Mouse (Mus musculus) left cerebral cortex, adult 9 months (tissue): ENCODE measurements around the gene Prkar1b.

Experiments
- DNase-seq, 2 experiments: peaks; one replicate each; pipeline ENCODE4 v3.0.0; 2022; ENCODE audit warnings: low spot score in 2 of 2

Prkar1b gene

DNA sequence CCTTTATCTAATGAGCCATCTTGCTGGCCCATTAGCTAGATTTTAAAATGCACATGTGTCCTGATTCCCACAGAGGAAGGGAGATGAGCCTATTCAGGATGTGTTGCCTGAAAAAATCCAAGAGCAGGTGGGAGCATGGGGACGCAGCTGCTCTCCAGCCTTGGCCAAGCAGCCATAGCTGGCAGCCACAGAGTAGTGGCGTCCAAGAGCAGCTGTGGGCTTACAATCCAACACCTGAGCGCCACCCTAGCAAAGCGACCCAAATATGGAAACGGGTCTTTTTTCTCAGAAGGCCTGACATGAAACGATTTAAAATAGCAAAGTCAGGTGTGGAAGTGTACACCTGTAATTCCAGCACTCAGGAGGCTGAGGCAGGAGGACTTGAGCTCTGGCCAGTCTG, 145.2 kb downstream of the Prkar1b start:
- DNase-seq = no peak

DNA sequence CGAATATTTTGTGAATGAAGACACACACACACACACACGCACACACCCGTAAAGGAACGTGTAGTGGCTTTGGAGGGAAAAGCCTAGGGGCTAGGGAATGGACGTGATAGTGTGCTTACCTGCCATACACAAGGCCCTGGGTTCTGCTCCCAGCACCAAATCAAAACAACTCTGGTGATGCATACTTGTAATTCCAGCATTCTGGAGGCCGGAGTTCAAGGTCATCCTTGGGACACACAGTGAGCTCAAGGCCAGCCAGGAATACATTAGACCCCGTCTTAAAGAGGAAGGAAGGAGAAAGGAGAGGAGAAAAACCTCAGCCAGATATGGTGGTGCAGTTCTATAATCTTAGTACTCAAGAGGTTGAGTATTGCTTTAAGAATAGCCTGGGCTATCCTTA, 150.1 kb downstream of the Prkar1b start:
- no peak for DNase-seq

DNA sequence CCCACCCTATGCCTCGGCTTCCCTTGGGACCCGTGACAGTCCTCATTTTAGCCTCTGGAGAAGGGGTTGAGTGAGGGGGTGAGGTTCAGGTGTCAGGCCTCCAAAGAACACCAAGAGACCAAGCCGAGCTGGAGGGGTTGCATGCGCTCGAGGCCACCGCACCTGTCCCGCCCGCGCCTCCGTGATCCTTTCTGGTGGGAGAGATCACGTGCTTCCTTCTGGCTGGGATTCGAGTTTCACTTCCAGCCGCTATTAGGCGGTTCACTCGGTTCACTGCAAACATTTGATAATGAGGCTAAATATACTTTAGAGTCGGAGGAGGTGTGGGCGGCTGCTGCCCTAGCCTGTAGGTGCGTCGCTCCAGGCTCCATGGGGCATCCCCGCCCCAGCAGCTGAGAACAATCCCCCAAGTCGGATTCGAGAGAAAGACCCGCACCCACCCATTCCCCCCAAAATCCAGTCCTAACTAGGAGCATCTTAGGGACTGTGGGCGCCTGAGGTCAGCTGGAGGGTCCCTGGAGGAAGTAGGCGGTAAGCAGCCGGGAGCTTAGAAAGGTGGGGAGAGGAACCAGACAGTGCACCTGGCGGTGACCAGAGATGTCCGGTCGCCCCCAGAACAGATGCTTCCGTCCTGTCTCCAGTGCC, 151.7 kb downstream of the Prkar1b start:
- DNase-seq = peak in 1 of 2 experiments; percentile 55

DNA sequence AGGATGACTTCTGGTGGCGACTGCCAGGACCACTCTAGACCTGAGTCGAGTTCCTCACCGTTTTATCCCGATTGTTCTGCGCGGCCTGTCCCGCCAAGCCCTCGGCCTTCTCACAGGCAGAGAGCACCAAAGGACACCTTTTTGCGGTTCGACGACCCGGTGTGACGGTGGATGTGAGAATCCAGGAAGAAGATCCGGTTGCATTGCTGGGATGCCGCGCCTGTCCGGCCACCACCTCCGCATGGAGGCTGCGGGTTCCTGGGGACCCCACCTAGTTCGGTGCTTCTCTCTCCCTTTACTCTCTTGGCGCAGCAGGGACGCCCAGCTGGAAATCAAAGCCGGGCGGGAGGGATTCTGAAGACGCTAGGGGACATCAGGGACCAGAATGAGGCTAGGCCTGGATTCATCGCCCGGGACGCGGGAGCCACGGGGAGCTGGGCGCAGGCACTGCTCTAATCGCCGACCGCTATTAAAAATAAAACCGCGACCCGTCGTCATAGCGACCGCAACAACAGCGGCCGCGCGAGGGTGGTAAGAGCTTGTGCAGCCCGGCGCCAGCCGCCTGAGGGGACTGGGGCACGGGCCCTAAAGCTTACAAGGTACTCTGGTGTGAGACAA, 152.5 kb downstream of the Prkar1b start, which contains the start of gene Pdgfa:
Pdgfa (minus strand) TSS at position 200 of the 618 bp plus-strand sequence.
- DNase-seq = no peak

DNA sequence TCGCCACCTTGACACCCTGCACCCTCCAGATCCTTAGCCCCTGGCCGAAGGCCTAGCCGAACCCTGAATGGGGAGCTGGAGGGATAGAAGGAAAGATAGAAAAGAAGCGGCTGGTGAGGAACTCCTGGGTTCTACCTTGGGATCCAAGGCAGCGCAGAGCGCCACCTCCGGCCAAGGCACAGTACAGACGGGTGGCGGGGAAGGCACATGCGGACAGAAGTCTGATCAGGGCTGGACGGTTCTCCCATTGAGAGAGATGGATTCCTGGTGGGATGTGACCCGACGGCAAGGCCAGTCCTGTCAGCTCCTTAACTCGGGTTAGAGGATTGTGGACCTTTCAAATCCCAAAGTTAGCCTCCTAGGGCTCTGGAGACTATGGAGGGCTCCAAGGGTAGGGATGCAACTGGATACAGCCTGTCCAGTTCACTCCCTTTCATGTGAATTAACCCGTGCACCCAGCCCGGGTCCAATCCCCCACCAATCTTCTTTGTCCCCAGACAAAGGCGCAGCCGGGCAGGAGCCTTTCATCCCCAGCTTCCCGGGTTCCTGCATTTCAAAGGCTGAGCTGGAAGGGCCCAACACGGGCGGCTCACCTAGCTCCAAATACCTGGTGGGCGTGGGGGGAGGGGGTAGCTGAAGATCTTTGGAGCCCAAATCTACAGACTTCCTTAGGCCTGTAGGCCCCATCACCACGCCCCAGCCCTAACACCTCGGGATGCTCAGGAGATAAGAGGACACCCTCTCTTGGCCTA, 153.3 kb downstream of the Prkar1b start:
- DNase-seq = peak in 1 of 2 experiments; percentile 57

DNA sequence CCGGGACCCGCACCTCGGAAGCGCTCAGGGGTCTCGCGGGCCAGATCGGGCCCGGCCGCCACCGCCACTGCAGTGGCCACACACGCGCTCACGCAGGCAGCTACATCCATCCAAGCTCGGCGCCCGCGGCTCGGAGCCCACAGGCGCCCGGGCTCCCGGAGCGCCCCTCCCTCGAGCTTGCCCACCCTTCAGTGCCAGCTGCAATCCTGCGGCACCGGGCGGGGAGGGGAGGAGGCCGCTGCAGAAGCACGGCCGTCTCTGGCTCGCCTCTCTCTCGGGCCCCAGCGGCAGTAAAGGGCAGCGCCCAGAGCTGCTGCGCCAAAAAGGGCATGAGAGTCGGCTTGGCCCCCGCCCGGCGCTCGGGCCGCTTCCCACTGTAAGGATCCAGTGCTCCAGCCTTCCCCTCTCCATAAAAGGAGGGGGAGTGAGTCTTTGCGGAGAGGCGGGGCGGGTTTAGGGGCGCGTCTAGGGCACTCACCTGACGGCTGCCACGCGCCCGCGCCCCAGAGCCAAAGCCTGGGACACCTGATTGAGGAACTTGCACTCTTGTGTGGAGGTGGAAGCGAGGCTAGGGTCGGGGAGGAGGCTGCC, 154.0 kb downstream of the Prkar1b start:
- peak in 1 of 2 experiments; percentile 68 for DNase-seq

DNA sequence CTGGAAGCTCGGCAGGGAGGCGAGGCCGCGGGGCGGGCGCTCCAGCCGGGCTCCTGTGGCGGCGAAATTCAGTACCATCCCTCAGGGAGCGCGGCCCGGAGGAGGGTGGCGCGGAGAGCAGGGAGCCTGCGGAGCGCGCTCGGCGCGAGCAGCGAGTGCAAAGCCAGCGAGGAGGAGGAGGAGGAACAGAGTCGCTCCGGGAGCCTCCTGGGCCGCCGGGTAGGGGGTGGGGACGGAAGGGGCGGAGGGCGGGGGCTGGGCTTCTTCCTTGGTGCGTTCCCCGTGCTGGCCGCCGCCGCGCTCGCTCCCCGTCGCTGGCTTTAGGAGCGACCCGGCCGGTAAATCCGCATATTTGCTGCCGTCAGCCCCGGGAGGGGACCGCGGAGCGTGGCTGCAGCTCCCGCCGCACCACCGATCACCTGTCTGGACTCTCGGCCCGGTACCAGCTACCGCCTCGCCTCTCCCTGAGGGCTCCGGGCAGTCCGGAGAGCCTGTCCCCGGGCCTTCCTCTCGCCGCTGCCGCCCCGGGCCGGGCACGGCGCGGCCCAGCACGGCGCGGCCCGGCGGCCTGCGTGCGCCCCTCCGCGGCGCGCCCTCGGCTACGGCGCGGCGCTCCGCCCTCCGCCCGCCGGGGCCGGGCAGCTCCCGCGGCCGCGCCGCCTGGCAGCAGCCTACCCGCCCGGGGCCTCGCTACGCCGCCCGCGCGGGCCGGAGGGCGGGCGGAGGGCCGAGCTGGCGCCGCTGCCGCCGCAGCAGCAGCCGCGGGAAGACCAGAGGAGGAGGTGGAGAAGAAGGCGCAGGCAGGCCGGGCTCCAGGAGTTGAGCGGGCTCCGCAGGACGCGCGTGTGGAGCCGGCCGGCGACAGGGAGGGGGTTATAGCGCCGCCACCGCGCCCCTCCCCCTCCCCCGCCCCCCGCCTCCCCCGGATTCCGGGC, 154.7 kb downstream of the Prkar1b start:
- peak in 1 of 2 experiments; percentile 73 for DNase-seq

DNA sequence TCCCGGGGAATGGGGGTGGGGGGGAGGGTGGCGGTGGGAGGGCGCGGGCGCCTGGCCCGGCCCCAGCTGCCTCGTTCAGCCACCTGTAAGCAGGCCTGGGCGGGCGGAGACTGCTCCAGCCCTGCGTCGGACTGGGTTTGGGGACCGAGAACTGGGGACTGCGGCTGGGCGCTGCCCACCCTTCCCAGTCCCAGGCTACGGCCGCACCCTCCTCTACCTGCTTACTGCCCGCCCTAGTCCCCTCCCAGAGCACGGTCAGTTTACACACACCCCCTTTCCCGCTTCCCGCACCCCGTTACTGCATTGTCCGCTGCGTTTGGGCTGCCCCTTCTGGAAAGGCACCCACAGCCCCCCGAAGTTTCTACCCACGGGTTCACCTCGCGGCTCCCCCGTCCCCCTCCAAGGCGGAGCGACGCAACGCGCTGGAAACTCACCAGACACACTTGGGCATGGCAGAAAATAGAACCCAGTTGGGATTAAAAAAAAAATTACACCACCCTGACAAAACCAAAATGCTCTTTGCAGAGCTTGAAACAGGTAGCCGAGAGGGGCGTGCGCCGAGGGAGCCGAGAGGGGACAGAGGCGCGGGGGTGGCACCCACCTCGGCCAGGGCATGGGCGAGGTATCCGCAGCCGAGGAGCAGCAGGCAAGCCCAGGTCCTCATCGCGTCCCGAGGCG, 155.6 kb downstream of the Prkar1b start:
- DNase-seq = no peak

DNA sequence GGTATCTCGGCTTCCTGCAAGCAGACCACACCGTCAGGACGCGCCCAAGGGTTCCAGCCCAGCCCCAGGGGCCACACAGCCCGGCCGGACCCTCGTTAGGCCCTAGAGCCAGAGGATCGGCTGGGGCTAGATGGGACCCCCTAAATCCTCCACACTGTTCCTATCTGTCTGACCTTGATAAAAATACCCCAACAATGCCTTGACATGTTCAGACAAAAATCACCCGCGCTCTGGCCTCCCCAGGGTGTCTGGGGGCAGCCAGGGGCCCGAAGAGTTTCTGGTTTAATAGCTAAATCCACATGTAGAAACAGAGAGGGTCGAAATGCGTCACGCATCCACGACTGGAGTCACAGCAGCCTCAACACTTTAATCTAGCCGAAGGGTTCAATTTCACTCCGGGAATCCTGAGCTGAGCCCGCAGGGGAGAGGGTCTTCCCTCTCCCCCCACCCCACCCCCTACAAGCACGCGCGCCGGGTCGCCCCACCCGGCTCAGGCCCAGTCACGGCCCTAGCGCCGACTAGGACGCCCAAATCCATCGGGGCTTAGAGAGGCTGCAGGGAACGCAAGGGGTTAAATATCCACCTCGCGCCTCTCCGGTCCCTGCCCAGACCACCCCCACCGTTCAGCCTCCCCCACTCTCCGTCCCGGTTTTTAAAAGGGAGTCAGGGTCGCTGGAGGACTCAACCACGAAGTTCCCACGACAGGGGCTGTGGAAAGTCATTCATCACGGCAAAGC, 156.3 kb downstream of the Prkar1b start:
- DNase-seq = no peak

DNA sequence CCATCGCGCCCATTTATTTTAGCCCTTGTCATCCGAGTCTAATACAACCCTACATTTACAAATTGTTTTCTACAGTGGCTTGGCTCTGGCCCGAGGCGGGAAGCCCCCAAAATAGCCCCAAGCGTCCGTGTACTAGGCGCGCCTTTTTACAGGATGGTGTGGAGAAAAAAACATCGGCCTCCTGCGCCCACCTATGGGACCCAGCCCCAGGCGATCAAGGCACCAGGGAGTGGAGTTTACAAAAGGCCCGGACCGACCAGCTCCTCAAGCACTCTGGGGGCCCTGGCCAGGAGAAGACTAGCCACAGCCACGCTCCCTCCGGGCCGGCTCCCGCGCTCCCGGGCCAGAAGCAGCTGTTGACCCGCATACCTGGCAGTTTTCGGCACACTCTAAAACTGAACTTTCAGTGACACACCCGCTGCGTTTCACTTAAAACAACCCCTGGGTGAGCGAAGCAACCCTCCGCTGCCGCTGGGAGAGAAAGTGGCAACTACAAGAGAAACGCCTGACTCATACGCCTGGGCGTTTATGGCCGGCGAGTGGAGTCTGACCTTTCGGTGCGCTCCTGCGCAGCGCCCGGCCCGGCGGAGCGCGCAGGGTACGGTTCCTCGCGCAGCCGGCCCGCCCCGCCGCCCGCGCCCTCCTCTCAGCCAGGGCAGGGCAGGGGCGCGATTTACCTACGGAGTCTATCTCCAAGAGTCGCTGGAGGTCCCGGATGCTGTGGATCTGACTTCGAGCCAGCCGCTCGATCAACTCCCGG, 157.0 kb downstream of the Prkar1b start:
- no peak for DNase-seq

DNA sequence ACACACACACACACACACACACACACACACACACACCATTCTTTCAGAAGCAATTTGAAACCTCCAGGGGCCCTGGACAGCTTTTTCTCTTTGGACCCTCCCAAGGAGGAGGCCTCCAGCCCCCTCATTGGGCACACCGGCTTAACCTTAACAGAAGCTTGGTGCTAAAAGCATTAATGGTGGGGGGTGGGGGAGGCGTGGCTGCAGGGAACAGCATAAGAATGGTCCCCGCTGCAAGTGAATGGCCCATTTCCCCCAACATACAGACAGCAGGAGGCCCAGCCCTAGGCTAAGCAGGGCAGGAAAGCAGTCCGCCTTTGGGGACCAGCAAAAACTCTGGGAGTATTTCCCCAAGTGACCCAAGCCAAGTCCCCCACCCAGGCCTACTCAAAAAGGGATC, 158.1 kb downstream of the Prkar1b start:
- no peak for DNase-seq

DNA sequence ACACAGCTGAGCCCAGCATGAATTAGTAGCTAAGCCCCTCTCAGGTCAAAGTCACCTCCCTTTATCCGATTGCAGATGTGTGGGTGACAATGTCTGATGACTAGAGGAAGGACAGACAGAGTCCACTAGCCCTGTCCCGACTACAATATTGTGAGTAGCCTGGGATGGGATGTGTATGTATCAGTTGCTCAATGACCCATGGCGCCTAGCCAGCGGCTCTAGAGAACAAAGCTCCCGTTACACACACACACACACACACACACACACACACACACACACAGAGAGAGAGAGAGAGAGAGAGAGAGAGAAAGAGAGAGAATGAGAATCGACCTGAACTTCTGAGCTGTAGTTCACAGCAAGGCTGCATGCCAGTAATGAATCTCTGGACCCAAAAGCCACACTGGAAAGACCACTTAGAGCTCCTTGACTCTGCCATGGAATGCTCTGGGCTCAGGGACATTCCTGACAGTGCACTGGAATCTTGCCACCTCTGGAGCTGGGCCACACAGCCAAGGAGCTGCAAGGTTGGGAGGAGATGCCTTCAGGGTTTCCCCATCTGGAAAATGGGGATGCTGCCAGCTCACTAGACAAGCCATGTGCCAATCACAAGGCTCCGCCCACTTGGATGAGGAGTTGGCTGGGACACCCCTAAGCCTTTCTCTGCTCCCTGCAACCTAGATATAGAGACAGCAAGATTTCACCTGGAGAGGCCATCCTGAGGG, 159.0 kb downstream of the Prkar1b start:
- DNase-seq = no peak

DNA sequence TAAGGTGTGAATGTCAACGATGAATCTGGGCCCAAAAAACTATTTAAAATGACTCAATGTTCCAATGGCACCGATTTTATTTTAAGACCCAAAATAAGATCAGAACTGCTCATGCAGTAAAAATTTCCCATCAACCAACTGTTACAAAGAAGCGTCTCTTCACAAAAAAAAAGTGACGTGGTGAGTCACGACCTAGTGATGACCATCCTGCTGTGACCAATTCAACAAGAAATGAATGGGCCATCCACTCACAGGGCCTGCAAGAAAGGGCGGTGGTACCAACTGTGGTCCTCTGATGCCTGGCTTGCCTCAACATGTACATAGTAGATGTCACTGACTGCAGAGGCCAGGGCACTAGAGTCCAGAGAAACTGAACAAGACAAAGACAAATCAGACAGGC, 160.2 kb downstream of the Prkar1b start:
- no peak for DNase-seq

DNA sequence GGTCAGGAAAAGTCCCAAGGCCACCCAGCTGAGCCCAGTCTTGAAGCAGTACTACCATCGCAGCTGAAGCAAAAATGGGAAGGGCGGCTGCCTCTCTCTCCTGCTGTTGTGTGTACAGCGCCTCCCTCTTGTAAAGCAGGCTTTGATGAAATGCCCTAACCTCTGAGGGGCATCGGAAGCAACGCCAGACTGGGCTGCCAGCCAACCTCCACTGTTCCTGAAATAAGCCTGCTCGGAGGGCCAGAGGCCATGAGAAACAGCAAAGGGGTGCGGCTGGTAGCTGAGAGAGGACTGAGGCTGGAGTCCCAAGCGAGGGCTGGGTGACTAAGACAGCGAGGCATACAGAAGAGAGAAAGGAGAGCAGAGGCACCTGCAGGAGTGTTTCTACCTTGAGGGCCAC, 161.0 kb downstream of the Prkar1b start:
- no peak for DNase-seq

DNA sequence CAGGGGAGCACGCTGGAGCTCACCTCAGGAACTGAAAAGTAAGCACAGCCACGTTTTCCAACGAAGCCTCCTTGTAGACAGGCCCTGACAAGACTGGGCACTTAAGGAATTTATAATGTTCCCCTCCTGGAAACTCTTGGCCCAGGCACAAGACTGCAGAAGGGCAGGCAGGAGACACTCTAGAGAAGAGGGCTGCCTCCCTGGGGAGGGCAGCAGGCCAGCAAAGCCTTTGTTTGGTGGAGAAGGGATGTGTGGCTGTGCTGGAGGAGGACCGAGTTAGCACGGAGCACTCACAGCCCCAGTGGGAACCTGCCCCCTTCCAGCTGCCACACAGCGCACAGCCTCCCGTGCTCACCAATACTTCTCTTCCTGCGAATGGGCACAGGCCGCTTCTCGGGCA, 161.8 kb downstream of the Prkar1b start:
- DNase-seq = no peak

DNA sequence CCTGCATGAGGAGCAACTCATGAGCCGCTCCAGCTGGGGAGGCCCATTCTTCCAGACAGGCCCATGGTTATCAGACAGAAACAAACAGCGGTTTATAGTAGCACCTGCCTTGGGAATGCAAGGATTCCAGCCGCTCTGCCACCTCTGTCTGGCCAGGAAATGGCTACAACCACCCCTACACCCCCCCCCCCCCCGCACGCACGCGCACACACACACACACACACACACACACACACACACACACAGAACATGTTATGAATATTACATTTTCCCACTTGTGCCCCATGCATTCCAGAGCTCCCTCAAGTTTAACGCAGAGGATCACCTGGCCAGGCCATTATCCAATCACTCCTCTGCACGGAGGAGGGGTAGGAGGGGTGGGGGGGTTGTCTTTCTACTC, 167.9 kb downstream of the Prkar1b start:
- no peak for DNase-seq

DNA sequence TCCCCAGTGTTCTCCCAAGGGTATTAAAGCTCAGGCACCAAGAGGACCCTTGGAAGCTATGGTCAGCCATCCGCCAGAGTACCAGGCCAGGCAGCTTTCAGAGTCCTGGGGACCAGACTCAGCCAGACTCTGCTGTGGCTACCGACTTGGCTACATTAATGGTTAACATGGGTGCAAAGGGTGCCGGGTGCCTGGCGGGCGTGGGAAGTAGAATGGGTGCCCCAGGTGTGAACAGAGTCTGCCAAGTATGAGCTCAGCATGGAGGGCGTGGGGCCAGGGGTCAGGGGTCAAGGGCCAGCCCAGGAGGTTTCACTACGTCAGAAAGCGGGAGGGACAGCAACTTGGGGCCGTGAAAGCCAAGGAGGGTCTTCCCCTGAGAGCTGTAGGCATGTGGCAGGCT, 169.2 kb downstream of the Prkar1b start:
- no peak for DNase-seq

DNA sequence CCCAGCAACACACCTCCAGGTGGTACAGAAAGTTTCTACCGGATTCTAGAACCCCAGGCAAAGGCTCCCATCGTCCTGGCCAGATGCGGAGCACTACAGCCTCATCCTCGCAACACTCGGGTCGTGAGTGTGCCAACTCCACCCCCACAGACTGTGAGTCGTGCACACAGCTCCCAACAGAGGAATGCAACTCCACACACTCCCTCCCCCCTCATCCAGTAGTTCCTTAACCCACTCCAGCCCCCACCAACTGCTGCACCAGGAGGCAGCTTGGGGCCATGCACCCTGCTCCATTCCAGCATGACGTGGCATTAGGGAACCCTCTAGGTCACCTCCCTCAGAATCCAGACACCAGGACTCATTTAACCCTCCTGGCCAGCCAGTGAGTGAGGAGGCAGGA, 170.0 kb downstream of the Prkar1b start:
- no peak for DNase-seq

DNA sequence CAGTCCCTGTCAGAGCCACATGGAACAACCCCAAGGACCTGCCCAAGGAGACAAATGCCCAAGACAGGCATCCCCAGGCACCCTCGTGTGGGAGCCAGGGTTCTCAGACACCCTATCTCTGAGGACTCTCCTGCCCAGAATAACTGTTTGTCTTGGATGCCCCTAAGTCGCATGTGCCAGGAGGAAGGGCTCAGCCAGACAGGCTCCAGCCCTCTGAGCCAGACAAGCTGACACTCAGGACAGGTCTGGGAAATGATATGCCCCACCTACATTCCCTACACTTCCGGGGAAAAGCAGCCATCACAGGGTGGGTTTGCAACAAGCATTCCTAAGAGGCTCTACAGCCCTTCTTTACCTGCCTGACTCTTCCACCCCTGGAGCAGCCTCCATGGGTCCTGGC, 172.0 kb downstream of the Prkar1b start:
- DNase-seq = no peak
